Mouse (Mus musculus): ENCODE results near the gene Retsat. TPM values are rescaled to one million over a fixed set of nuclear protein-coding genes. Genes with fewer than 3 reads are reported as not detected.
A peak's percentile ranks its signal among the peaks of the same experiment; 100 is the strongest.

The Retsat gene
- 5.0 and 6.2 TPM in 2 replicates for polyA plus RNA-seq (2015; fragmentation: Nextera tagmentation; extraction: Ambion mirVana)

DNA sequence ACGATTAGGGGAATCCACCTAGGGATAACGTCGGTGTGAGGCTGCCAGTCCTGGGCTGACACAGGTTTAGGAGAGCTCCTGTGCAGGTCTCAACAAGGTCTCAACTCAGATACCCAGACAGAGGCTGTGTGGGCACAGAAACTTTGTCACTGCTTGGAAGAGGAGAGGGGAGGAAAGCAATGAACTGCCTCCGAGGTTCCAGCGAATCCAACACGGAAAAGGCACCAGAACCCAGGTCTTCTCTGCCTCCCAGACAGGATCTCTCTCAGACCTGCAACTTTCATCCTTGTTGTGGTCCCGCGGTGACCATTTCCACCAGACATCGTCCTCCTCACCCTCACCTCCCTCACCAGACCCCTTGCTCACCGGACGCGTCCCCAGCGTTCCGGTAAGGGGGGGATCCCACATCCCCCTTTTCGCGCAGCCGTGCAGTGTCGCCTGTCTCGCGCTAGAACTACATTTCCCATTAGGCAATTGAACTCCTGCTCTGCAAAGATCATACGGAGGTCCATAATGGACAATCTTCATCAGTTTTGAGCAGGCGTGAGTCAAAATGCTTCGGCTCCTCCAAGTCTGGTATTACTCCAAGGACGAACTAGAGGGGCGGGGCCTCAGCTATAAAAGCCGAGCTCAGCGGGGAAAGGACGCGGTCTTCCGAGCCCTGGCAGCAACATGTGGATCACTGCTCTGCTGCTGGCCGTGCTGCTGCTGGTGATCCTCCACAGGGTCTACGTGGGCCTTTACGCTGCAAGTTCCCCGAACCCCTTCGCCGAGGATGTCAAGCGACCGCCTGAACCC, at the start of gene Retsat, which contains the start of gene Elmod3:
Retsat (plus strand) TSS at position 520 of the 798 bp plus-strand sequence.
Elmod3 (minus strand) TSS at position 458 of the 798 bp plus-strand sequence.
- 2% methylated on average over 38 of the region's 38 CpGs for WGBS
- ATAC-seq, result peak; percentile 95
- Histone ChIP-seq H3K36me3 (0 out of 2 replicates have a peak, but pooled peaks cover 3% of the 10 kb centered on the region), H3K4me3 (replicated peaks) (peak within 1 kb of the TSS; percentile 64), H3K27ac (peak within 1 kb of the TSS; percentile 17; the same call in 1 of the 2 replicates), H3K9me3 (no peaks in the 10 kb centered on the region), H3K4me1 (replicated peaks) (peaks cover 20% of the 10 kb centered on the region), H3K27me3 (no peaks in the 10 kb centered on the region), H3K4me2 (replicated peaks) (peak within 1 kb of the TSS; percentile 67), H3K9ac (replicated peaks) (peak within 1 kb of the TSS; percentile 77)

GRCm38 (mm10) chr6:72549041-72549580, 49.2 kb upstream of the Retsat start:
- H3K4me2 ChIP-seq (replicated peaks), result no peak overlapping the region
- no peak overlapping the region for H3K9ac ChIP-seq (replicated peaks)
- no peak overlapping the region for H3K4me3 ChIP-seq (replicated peaks)
- peaks cover 22% of the 10 kb centered on the region for H3K4me1 ChIP-seq (replicated peaks)
- no peak for ATAC-seq
- WGBS, result 69% methylated on average over 9 of the region's 9 CpGs
- H3K27me3 ChIP-seq, result no peaks in the 10 kb centered on the region
- H3K27ac ChIP-seq, result no peak overlapping the region
- H3K36me3 ChIP-seq, result no peaks in the 10 kb centered on the region
- H3K9me3 ChIP-seq, result no peaks in the 10 kb centered on the region

- WGBS, result 68% methylated on average over 6 of the region's 6 CpGs
- Histone ChIP-seq H3K4me3 (replicated peaks) (no peak overlapping the region), H3K27ac (no peak overlapping the region), H3K27me3 (no peaks in the 10 kb centered on the region), H3K4me2 (replicated peaks) (no peak overlapping the region), H3K4me1 (replicated peaks) (peaks cover 19% of the 10 kb centered on the region), H3K9me3 (no peaks in the 10 kb centered on the region), H3K9ac (replicated peaks) (no peak overlapping the region), H3K36me3 (no peaks in the 10 kb centered on the region)
- ATAC-seq, result no peak
Observed at GRCm38 (mm10) chr6:72550025-72550424, 48.2 kb upstream of the Retsat start.

DNA sequence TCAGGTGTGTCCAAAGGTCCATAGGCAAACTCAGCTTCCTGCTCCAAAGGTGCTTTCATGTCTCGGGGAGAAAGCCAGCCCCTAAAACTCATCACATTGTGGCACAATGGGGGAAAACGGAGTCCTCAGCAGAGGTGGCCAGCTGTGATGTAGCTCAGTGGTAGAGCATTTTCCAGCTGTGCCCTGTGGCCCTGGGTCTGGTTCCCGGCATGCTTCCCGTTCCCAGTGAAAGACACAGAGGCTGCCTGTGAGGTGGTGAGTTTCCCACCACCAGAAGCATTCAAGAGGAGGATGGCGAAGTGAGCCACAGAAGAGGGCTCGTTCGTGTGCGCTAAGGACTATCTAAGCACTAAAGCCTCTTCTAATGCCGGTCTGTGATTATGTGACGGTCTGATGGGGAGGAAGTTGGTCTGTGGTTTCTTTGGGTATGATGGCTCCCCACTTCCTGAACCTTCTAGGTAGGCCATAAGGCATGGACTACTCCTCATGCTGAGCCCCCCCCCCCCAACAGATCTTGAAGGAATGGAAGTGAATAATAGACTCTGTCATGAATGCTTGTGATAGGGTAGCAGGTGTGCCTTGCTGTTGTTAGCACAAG, 47.7 kb upstream of the Retsat start:
- 90% methylated on average over 10 of the region's 10 CpGs for WGBS
- H3K27ac ChIP-seq, result no peak overlapping the region
- ATAC-seq, result no peak

DNA sequence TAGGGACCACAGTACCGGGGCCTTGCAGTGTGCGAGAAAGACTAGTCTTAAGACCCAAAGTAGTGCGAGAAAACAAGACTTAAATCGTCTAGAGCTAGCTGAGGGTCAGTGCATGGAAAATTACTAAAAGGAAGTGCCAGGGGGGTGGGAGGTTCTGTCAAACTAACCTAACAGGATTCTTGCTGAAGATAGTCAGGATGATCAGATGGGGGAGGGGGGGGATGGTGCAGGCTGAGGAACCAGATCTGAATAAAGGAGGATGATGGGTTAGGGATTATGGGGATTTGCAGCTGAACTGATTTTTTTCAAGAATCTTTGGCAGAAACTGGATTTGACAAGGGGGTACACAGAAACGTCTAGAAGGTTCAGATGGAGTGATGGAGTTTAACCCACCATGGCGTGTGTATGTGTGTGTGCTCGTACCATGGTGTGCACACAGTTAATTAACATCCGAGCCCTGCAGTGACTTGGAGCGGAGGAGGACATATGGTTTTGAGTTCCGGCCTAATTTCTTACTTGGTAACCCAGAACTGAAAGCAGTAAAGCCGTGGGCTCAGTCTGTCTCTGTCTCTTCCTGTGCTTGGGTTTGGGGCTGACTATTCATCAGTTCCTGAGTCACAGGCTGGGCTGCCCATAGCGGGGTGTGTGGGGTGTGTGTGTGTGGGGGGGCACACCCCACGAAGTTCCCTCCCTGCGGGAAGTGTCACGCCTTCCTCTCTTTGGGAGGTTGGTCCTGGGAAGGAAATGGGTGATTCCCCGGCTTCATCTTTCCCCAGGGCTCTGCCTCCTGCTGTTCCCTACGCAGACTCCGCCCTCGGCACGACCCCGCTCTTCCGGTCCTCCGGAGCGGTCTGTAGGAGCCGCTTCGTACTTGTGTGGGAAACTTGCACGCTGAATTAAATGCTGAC, 45.9 kb upstream of the Retsat start:
- H3K27ac ChIP-seq, result peak overlapping the region; percentile 75
- H3K9me3 ChIP-seq, result no peaks in the 10 kb centered on the region
- H3K36me3 ChIP-seq, result no peaks in the 10 kb centered on the region
- peak overlapping the region; percentile 41 for H3K4me3 ChIP-seq (replicated peaks)
- ATAC-seq, result peak; percentile 88
- H3K4me2 ChIP-seq (replicated peaks), result peak overlapping the region; percentile 68
- WGBS, result 18% methylated on average over 27 of the region's 27 CpGs
- peak overlapping the region; percentile 68 for H3K9ac ChIP-seq (replicated peaks)
- peaks cover 19% of the 10 kb centered on the region for H3K4me1 ChIP-seq (replicated peaks)
- H3K27me3 ChIP-seq, result no peaks in the 10 kb centered on the region

More for the DNA sequence above, 47.7 kb upstream of the Retsat start:
- no peak overlapping the region for H3K9ac ChIP-seq (replicated peaks)
- H3K27me3 ChIP-seq, result no peaks in the 10 kb centered on the region
- H3K36me3 ChIP-seq, result no peaks in the 10 kb centered on the region
- H3K4me2 ChIP-seq (replicated peaks), result no peak overlapping the region
- H3K4me3 ChIP-seq (replicated peaks), result no peak overlapping the region
- no peaks in the 10 kb centered on the region for H3K9me3 ChIP-seq
- peaks cover 19% of the 10 kb centered on the region for H3K4me1 ChIP-seq (replicated peaks)

GRCm38 (mm10) chr6:72553079-72553412, 45.2 kb upstream of the Retsat start:
- Histone ChIP-seq H3K36me3 (no peaks in the 10 kb centered on the region), H3K4me3 (replicated peaks) (peak overlapping the region; percentile 41), H3K27me3 (no peaks in the 10 kb centered on the region), H3K9me3 (no peaks in the 10 kb centered on the region), H3K4me1 (replicated peaks) (peaks cover 19% of the 10 kb centered on the region), H3K27ac (peak overlapping the region; percentile 75; the same call in 1 of the 2 replicates), H3K9ac (replicated peaks) (peak overlapping the region; percentile 68), H3K4me2 (replicated peaks) (peak overlapping the region; percentile 68)
- 19% methylated on average over 8 of the region's 8 CpGs for WGBS
- ATAC-seq, result no peak; the same call in 1 of the 2 replicates

- Histone ChIP-seq H3K4me3 (replicated peaks) (no peak overlapping the region), H3K27ac (no peak overlapping the region), H3K27me3 (no peaks in the 10 kb centered on the region), H3K4me1 (replicated peaks) (peaks cover 6% of the 10 kb centered on the region; the same call in 1 of the 2 replicates), H3K36me3 (no peaks in the 10 kb centered on the region), H3K4me2 (replicated peaks) (no peak overlapping the region), H3K9ac (replicated peaks) (no peak overlapping the region), H3K9me3 (no peaks in the 10 kb centered on the region)
- 77% methylated on average over 8 of the region's 8 CpGs for WGBS
- ATAC-seq, result no peak
Observed at GRCm38 (mm10) chr6:72560801-72561200, 37.5 kb upstream of the Retsat start.

DNA sequence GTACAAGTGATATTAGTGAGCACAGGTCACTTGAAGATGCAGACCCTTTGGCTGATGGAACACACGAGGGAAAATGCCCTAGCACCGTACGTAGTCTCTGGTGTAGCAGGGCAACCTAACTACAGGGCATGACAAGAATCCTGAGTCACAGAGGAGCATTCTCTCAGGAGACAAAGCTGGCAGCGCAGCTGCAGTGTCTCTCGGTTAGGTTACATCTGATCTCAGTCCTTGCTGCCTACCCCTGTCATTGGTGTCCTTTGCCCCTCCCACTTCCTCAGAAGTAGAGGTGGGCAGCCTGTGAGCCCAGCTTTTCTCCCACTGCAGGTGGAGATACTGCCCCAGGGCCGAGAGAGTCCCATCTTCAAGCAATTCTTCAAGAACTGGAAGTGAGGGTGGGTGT, 35.8 kb upstream of the Retsat start:
- Histone ChIP-seq H3K4me1 (replicated peaks) (peaks cover 7% of the 10 kb centered on the region; the same call in 1 of the 2 replicates), H3K27ac (no peak overlapping the region), H3K4me3 (replicated peaks) (no peak overlapping the region), H3K27me3 (no peaks in the 10 kb centered on the region), H3K4me2 (replicated peaks) (no peak overlapping the region), H3K9ac (replicated peaks) (no peak overlapping the region), H3K36me3 (no peaks in the 10 kb centered on the region), H3K9me3 (no peaks in the 10 kb centered on the region)
- no peak for ATAC-seq
- 58% methylated on average over 6 of the region's 6 CpGs for WGBS

DNA sequence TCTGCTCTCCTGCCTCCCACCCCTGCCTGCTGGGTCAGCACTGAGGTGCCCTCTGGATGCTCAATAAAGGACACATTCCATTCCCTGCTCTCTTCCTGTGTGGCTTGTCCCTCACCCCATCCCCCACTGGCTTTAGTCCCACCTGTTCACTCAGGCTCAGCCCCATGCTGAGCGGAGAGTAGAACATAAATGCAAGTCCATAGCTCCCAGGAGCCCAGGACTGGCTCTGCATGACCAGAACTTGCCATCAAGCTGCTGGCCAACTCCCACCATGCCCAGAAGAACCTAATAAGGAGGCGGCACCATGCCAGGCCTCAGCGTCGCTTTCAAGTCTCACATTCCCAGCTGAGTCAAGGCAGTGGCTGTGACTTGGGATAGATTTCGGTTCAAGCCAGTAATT, 35.4 kb upstream of the Retsat start:
- H3K9ac ChIP-seq (replicated peaks), result no peak overlapping the region
- H3K9me3 ChIP-seq, result no peaks in the 10 kb centered on the region
- H3K4me2 ChIP-seq (replicated peaks), result no peak overlapping the region
- H3K4me3 ChIP-seq (replicated peaks), result no peak overlapping the region
- no peak overlapping the region for H3K27ac ChIP-seq
- no peak for ATAC-seq
- peaks cover under 1% of the 10 kb centered on the region; the same call in 1 of the 2 replicates for H3K36me3 ChIP-seq
- peaks cover 7% of the 10 kb centered on the region; the same call in 1 of the 2 replicates for H3K4me1 ChIP-seq (replicated peaks)
- no peaks in the 10 kb centered on the region for H3K27me3 ChIP-seq
- 86% methylated on average over 5 of the region's 5 CpGs for WGBS

DNA sequence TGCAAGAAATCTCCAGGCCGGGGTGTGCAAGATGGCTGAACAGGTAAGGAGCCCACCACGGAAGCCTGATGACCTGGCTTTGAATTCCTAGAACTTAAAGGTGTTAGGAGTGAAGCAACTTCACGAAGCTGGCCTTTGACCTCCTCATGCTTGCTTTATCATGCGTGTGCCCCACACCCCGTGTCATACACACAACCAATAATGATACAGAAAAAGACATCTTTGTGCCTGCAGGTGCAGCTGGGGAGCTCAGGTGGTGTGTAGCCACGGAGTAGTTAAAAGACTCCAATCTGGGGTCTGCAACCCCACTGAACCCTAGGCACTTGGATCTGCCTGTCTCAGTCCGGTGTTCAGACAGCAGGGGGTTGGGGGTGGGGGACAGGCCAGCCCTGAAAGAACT, 32.8 kb upstream of the Retsat start:
- Histone ChIP-seq H3K4me2 (replicated peaks) (no peak overlapping the region), H3K4me3 (replicated peaks) (no peak overlapping the region), H3K27ac (no peak overlapping the region), H3K9me3 (no peaks in the 10 kb centered on the region), H3K27me3 (no peaks in the 10 kb centered on the region), H3K36me3 (peaks cover 11% of the 10 kb centered on the region), H3K9ac (replicated peaks) (no peak overlapping the region), H3K4me1 (replicated peaks) (peaks cover 5% of the 10 kb centered on the region; the same call in 1 of the 2 replicates)
- WGBS, result 75% methylated on average over 7 of the region's 7 CpGs
- ATAC-seq, result peak; percentile 38

DNA sequence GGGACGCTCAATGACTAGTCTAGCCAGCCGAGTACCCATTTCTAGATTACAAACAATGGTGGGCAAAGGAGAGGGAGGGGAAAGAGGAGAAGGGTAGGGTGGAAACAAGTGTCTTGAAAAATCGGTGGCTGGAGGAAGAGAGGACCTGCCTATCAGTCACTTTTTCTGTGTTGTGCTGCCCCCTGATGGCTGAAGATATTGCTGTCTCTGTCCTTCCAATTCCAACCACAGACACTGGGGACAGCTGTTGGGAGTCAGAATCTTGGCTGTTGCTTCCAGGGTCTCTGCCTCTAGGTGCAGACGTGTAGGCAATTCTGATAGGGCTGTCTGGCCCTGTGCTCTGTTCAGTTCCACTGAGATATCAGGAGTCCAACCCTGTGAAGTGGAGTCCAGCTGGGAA, 32.2 kb upstream of the Retsat start:
- H3K27ac ChIP-seq, result no peak overlapping the region
- no peak overlapping the region for H3K9ac ChIP-seq (replicated peaks)
- peaks cover 5% of the 10 kb centered on the region; the same call in 1 of the 2 replicates for H3K4me1 ChIP-seq (replicated peaks)
- no peak overlapping the region for H3K4me3 ChIP-seq (replicated peaks)
- H3K4me2 ChIP-seq (replicated peaks), result no peak overlapping the region
- ATAC-seq, result peak; percentile 87
- 2% methylated on average over 4 of the region's 4 CpGs for WGBS
- peaks cover 11% of the 10 kb centered on the region for H3K36me3 ChIP-seq
- no peaks in the 10 kb centered on the region for H3K27me3 ChIP-seq
- no peaks in the 10 kb centered on the region for H3K9me3 ChIP-seq

Measured in midbrain, embryonic 13.5 days (tissue).